Mouse (Mus musculus): ENCODE data around the gene Ppfia2. TPM values are rescaled to one million over a fixed set of nuclear protein-coding genes. Genes with fewer than 3 reads are reported as not detected.

Gene Ppfia2
- polyA plus RNA-seq, 1 experiment from 2014 or later, result 0.17 TPM

GRCm38 (mm10) chr10:106633898-106634297 lies 163.8 kb downstream of the Ppfia2 start:
- Histone ChIP-seq H3K9me3 (replicated peaks; ENCODE audit: low read length) (no peaks in the 10 kb centered on the region), H3K27me3 (ENCODE audit: insufficient read depth, low read length) (no peaks in the 10 kb centered on the region), H3K4me1 (replicated peaks; ENCODE audit: insufficient read depth, low read length) (no peaks in the 10 kb centered on the region), H3K4me3 (replicated peaks; ENCODE audit: low read depth, low read length) (no peak overlapping the region), H3K36me3 (ENCODE audit: insufficient read depth, low read length) (no peaks in the 10 kb centered on the region), H3K4me2 (ENCODE audit: low read length) (no peak overlapping the region), H3K27ac (no peak overlapping the region), H3K9ac (ENCODE audit: low read depth, low read length) (no peak overlapping the region)
- DNase-seq (ENCODE audit: low spot score), result no peak
- no peak for TF ChIP-seq CTCF (IDR thresholded peaks at IDR 0.05; ENCODE audit: low read depth)
- 55% methylated on average over 7 of the region's 7 CpGs for WGBS
- no peak for ATAC-seq (replicated peaks; ENCODE audit: low FRiP score, low read depth)

- no peaks in the 10 kb centered on the region for H3K36me3 ChIP-seq (ENCODE audit: insufficient read depth, low read length)
- no peak for TF ChIP-seq CTCF (IDR thresholded peaks at IDR 0.05; ENCODE audit: low read depth)
- no peak overlapping the region for H3K27ac ChIP-seq
- no peaks in the 10 kb centered on the region for H3K4me1 ChIP-seq (replicated peaks; ENCODE audit: insufficient read depth, low read length)
- no peaks in the 10 kb centered on the region for H3K27me3 ChIP-seq (ENCODE audit: insufficient read depth, low read length)
- H3K4me3 ChIP-seq (replicated peaks; ENCODE audit: low read depth, low read length), result no peak overlapping the region
- DNase-seq (ENCODE audit: low spot score) (no peak), ATAC-seq (replicated peaks; ENCODE audit: low FRiP score, low read depth) (no peak)
- no peak overlapping the region for H3K9ac ChIP-seq (ENCODE audit: low read depth, low read length)
- no peak overlapping the region for H3K4me2 ChIP-seq (ENCODE audit: low read length)
- 87% methylated on average over 4 of the region's 4 CpGs for WGBS
- H3K9me3 ChIP-seq (replicated peaks; ENCODE audit: low read length), result no peaks in the 10 kb centered on the region
These were observed 182.1 kb downstream of the Ppfia2 start for GRCm38 (mm10) chr10:106652276-106652675.

GRCm38 (mm10) chr10:106665221-106665620 lies 195.1 kb downstream of the Ppfia2 start:
- H3K4me1 ChIP-seq (replicated peaks; ENCODE audit: insufficient read depth, low read length), result no peaks in the 10 kb centered on the region
- no peak for TF ChIP-seq CTCF (IDR thresholded peaks at IDR 0.05; ENCODE audit: low read depth)
- no peaks in the 10 kb centered on the region for H3K36me3 ChIP-seq (ENCODE audit: insufficient read depth, low read length)
- WGBS, result 86% methylated on average over 3 of the region's 3 CpGs
- H3K4me2 ChIP-seq (ENCODE audit: low read length), result no peak overlapping the region
- no peak overlapping the region for H3K27ac ChIP-seq
- H3K27me3 ChIP-seq (ENCODE audit: insufficient read depth, low read length), result no peaks in the 10 kb centered on the region
- H3K9me3 ChIP-seq (replicated peaks; ENCODE audit: low read length), result no peaks in the 10 kb centered on the region
- H3K9ac ChIP-seq (ENCODE audit: low read depth, low read length), result no peak overlapping the region
- DNase-seq (ENCODE audit: low spot score) (no peak), ATAC-seq (replicated peaks; ENCODE audit: low FRiP score, low read depth) (no peak)
- no peak overlapping the region for H3K4me3 ChIP-seq (replicated peaks; ENCODE audit: low read depth, low read length)

GRCm38 (mm10) chr10:106670170-106670569 lies 200.0 kb downstream of the Ppfia2 start:
- no peak overlapping the region for H3K27ac ChIP-seq
- no peaks in the 10 kb centered on the region for H3K27me3 ChIP-seq (ENCODE audit: insufficient read depth, low read length)
- H3K36me3 ChIP-seq (ENCODE audit: insufficient read depth, low read length), result no peaks in the 10 kb centered on the region
- no peaks in the 10 kb centered on the region for H3K4me1 ChIP-seq (replicated peaks; ENCODE audit: insufficient read depth, low read length)
- no peaks in the 10 kb centered on the region for H3K9me3 ChIP-seq (replicated peaks; ENCODE audit: low read length)
- 79% methylated on average over 3 of the region's 3 CpGs for WGBS
- H3K4me2 ChIP-seq (ENCODE audit: low read length), result no peak overlapping the region
- DNase-seq (ENCODE audit: low spot score) (no peak), ATAC-seq (replicated peaks; ENCODE audit: low FRiP score, low read depth) (no peak)
- no peak overlapping the region for H3K4me3 ChIP-seq (replicated peaks; ENCODE audit: low read depth, low read length)
- H3K9ac ChIP-seq (ENCODE audit: low read depth, low read length), result no peak overlapping the region
- no peak for TF ChIP-seq CTCF (IDR thresholded peaks at IDR 0.05; ENCODE audit: low read depth)

GRCm38 (mm10) chr10:106681395-106681794 lies 211.3 kb downstream of the Ppfia2 start:
- H3K4me1 ChIP-seq (replicated peaks; ENCODE audit: insufficient read depth, low read length), result no peaks in the 10 kb centered on the region
- DNase-seq (ENCODE audit: low spot score) (no peak), ATAC-seq (replicated peaks; ENCODE audit: low FRiP score, low read depth) (no peak)
- no peaks in the 10 kb centered on the region for H3K36me3 ChIP-seq (ENCODE audit: insufficient read depth, low read length)
- TF ChIP-seq CTCF (IDR thresholded peaks at IDR 0.05; ENCODE audit: low read depth), result no peak
- no peaks in the 10 kb centered on the region for H3K9me3 ChIP-seq (replicated peaks; ENCODE audit: low read length)
- no peak overlapping the region for H3K27ac ChIP-seq
- 87% methylated on average over 5 of the region's 5 CpGs for whole genome bisulfite sequencing
- H3K27me3 ChIP-seq (ENCODE audit: insufficient read depth, low read length), result no peaks in the 10 kb centered on the region
- no peak overlapping the region for H3K4me3 ChIP-seq (replicated peaks; ENCODE audit: low read depth, low read length)
- no peak overlapping the region for H3K9ac ChIP-seq (ENCODE audit: low read depth, low read length)
- H3K4me2 ChIP-seq (ENCODE audit: low read length), result no peak overlapping the region

GRCm38 (mm10) chr10:106685519-106685918 lies 215.4 kb downstream of the Ppfia2 start:
- Histone ChIP-seq H3K27ac (no peak overlapping the region), H3K27me3 (ENCODE audit: insufficient read depth, low read length) (no peaks in the 10 kb centered on the region), H3K4me1 (replicated peaks; ENCODE audit: insufficient read depth, low read length) (no peaks in the 10 kb centered on the region), H3K9ac (ENCODE audit: low read depth, low read length) (no peak overlapping the region), H3K4me2 (ENCODE audit: low read length) (no peak overlapping the region), H3K36me3 (ENCODE audit: insufficient read depth, low read length) (no peaks in the 10 kb centered on the region), H3K9me3 (replicated peaks; ENCODE audit: low read length) (no peaks in the 10 kb centered on the region), H3K4me3 (replicated peaks; ENCODE audit: low read depth, low read length) (no peak overlapping the region)
- ATAC-seq (replicated peaks; ENCODE audit: low FRiP score, low read depth) (no peak), DNase-seq (ENCODE audit: low spot score) (no peak)
- 74% methylated on average over 3 of the region's 3 CpGs for WGBS
- no peak for TF ChIP-seq CTCF (IDR thresholded peaks at IDR 0.05; ENCODE audit: low read depth)

- Histone ChIP-seq H3K4me2 (ENCODE audit: low read length) (no peak overlapping the region), H3K36me3 (ENCODE audit: insufficient read depth, low read length) (no peaks in the 10 kb centered on the region), H3K27me3 (ENCODE audit: insufficient read depth, low read length) (no peaks in the 10 kb centered on the region), H3K9ac (ENCODE audit: low read depth, low read length) (no peak overlapping the region), H3K9me3 (replicated peaks; ENCODE audit: low read length) (no peaks in the 10 kb centered on the region), H3K4me3 (replicated peaks; ENCODE audit: low read depth, low read length) (no peak overlapping the region), H3K27ac (no peak overlapping the region), H3K4me1 (replicated peaks; ENCODE audit: insufficient read depth, low read length) (no peaks in the 10 kb centered on the region)
- no peak for TF ChIP-seq CTCF (IDR thresholded peaks at IDR 0.05; ENCODE audit: low read depth)
- 93% methylated on average over 2 of the region's 2 CpGs for WGBS
- ATAC-seq (replicated peaks; ENCODE audit: low FRiP score, low read depth), result no peak
- no peak for DNase-seq (ENCODE audit: low spot score)
These were observed 249.8 kb downstream of the Ppfia2 start for GRCm38 (mm10) chr10:106719936-106720335.
